Mouse (Mus musculus): ENCODE results near the gene Rasa3.
A peak's percentile ranks its signal among the peaks of the same experiment; 100 is the strongest.

GRCm38 (mm10) chr8:13676701-13677412, 546 bp downstream of the Rasa3 start:
- TF ChIP-seq CTCF (IDR thresholded peaks at IDR 0.05; ENCODE audit: borderline replicate concordance, insufficient read depth, low read length), result peak; percentile 12; the same call in 1 of the 2 replicates
- TF ChIP-seq POLR2A (IDR thresholded peaks at IDR 0.05; ENCODE audit: low read depth, low read length), result no peak; the same call in 1 of the 2 replicates

Data from embryonic fibroblast, embryonic 13.5 days (primary cell).